Mouse (Mus musculus): ENCODE data around the gene Slc13a5. TPM values are rescaled to one million over a fixed set of nuclear protein-coding genes. Genes with fewer than 3 reads are reported as not detected.
A peak's percentile ranks its signal among the peaks of the same experiment; 100 is the strongest.

Gene Slc13a5
- polyA plus RNA-seq, 1 experiment: not detected

DNA sequence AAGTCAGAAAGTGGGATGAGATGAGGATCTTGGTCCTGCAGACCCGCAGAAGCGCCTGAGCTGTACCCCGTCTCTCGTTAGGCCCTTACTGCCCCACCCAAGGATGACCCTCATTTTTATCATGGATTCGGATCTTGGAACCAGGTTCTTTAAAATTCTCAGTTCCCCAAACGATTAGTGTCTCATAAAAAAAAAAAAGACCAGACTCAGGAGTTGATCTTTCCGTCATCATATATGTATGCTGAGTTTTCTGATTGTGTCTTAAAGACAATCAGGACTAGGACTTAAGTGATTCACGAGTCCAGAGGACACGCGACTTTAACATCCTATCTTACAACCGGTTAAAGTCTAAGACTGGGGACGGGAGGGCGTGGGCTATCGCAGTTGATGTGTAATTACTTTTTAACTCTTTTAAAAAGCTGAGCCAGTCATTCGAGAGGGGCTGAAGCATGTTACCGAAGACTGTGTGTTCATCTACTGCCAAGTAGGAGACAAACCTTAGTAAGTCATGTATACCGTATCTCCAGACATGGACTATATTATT is 59.1 kb downstream of the Slc13a5 start:
- H3K4me3 ChIP-seq (replicated peaks): peak overlapping the region; percentile 96
- H3K9me3 ChIP-seq: no peaks in the 10 kb centered on the region
- no peaks in the 10 kb centered on the region for H3K27me3 ChIP-seq (replicated peaks)
- no peak for TF ChIP-seq FLI1 (IDR thresholded peaks at IDR 0.05; ENCODE audit: low read length)
- no peak for TF ChIP-seq GATA1 (IDR thresholded peaks at IDR 0.05; ENCODE audit: borderline replicate concordance, low read length)
- H3K36me3 ChIP-seq (replicated peaks; ENCODE audit: low read length): peaks cover 41% of the 10 kb centered on the region
- peaks cover 40% of the 10 kb centered on the region for H3K4me1 ChIP-seq

DNA sequence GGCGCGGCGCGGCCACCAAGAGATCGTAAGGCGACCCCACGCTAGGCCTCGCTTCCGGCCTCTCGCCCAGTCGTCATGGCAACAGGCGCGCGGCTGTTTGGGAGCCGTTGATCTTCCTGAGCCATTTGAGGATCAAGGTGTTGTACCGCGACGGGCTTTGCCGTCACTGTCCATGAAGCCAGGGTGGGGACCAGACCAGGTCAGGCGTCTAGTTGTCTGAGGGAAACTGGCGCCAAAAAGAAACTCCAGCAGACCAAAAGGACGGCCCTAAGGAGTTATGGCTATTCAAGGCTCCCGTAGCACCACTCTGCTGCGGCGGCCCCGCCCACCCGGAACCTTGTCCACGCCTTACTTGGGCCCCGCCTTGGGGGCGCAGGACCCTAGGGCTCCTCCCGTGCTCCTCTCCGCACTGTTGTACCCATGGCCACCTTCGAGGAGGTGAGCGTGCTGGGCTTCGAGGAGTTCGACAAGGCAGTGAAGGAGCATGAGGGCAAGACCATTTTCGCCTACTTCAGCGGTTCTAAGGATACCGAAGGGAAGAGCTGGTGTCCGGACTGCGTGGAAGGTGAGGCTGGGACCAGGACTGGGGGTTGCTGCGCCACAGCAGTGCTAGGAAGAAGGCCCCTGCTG is 59.7 kb downstream of the Slc13a5 start, which contains the start of the genes 4933427D14Rik and Txndc17:
TSS of gene 4933427D14Rik (minus strand) at position 256 of the 630 bp plus-strand sequence.
TSS of gene Txndc17 (plus strand) at position 344 of the 630 bp plus-strand sequence.
- peaks cover 39% of the 10 kb centered on the region for H3K36me3 ChIP-seq (replicated peaks; ENCODE audit: low read length)
- no peak for TF ChIP-seq FLI1 (IDR thresholded peaks at IDR 0.05; ENCODE audit: low read length)
- TF ChIP-seq GATA1 (IDR thresholded peaks at IDR 0.05; ENCODE audit: borderline replicate concordance, low read length): no peak
- H3K27me3 ChIP-seq (replicated peaks): no peaks in the 10 kb centered on the region
- peaks cover 40% of the 10 kb centered on the region for H3K4me1 ChIP-seq
- peak within 1 kb of the TSS; percentile 96 for H3K4me3 ChIP-seq (replicated peaks)
- no peaks in the 10 kb centered on the region for H3K9me3 ChIP-seq

GRCm38 (mm10) chr11:72206341-72207203 is 60.5 kb downstream of the Slc13a5 start, which contains the start of gene Gm43951:
Gene Gm43951 (minus strand): TSS chr11:72206840.
- peak within 1 kb of the TSS; percentile 96 for H3K4me3 ChIP-seq (replicated peaks)
- H3K9me3 ChIP-seq: no peaks in the 10 kb centered on the region
- H3K4me1 ChIP-seq: peaks cover 40% of the 10 kb centered on the region
- TF ChIP-seq FLI1 (IDR thresholded peaks at IDR 0.05; ENCODE audit: low read length) (no peak), GATA1 (IDR thresholded peaks at IDR 0.05; ENCODE audit: borderline replicate concordance, low read length) (no peak)
- peaks cover 39% of the 10 kb centered on the region for H3K36me3 ChIP-seq (replicated peaks; ENCODE audit: low read length)
- no peaks in the 10 kb centered on the region for H3K27me3 ChIP-seq (replicated peaks)

GRCm38 (mm10) chr11:72205256-72205655 is 61.8 kb downstream of the Slc13a5 start:
- TF ChIP-seq GATA1 (IDR thresholded peaks at IDR 0.05; ENCODE audit: borderline replicate concordance, low read length) (no peak), FLI1 (IDR thresholded peaks at IDR 0.05; ENCODE audit: low read length) (no peak)

DNA sequence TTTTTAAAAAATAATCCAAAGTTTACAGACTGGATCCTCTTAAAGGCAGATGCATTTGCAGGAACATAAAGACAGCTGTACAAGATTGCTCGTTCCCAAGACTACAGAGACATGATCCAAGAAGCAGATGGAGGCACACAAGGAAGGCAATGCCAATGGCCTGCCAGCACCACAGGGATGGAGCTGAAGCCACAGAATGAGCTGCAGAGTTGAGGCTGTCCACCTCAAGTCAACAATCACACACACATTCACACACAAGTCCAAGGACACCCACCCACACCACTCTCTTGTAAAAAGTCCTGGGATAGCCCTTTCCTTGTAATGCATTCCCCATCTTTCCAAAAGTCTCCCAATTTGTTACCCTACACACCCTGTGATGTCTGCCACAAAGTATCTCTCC is 63.6 kb downstream of the Slc13a5 start:
- Histone ChIP-seq H3K36me3 (replicated peaks; ENCODE audit: low read length) (peaks cover 33% of the 10 kb centered on the region), H3K4me3 (replicated peaks) (no peak overlapping the region), H3K9me3 (no peaks in the 10 kb centered on the region), H3K4me1 (peaks cover 40% of the 10 kb centered on the region), H3K27me3 (replicated peaks) (no peaks in the 10 kb centered on the region)
- TF ChIP-seq GATA1 (IDR thresholded peaks at IDR 0.05; ENCODE audit: borderline replicate concordance, low read length) (no peak), FLI1 (IDR thresholded peaks at IDR 0.05; ENCODE audit: low read length) (no peak)

More at GRCm38 (mm10) chr11:72205256-72205655, 61.8 kb downstream of the Slc13a5 start:
- peak overlapping the region; percentile 96 for H3K4me3 ChIP-seq (replicated peaks)
- H3K9me3 ChIP-seq: no peaks in the 10 kb centered on the region
- peaks cover 35% of the 10 kb centered on the region for H3K36me3 ChIP-seq (replicated peaks; ENCODE audit: low read length)
- H3K4me1 ChIP-seq: peaks cover 40% of the 10 kb centered on the region
- H3K27me3 ChIP-seq (replicated peaks): no peaks in the 10 kb centered on the region

- Histone ChIP-seq H3K27me3 (replicated peaks) (no peaks in the 10 kb centered on the region), H3K4me1 (peaks cover 7% of the 10 kb centered on the region), H3K36me3 (replicated peaks; ENCODE audit: low read length) (peaks cover 57% of the 10 kb centered on the region), H3K9me3 (no peaks in the 10 kb centered on the region), H3K4me3 (replicated peaks) (no peak overlapping the region)
- TF ChIP-seq FLI1 (IDR thresholded peaks at IDR 0.05; ENCODE audit: low read length) (no peak), GATA1 (IDR thresholded peaks at IDR 0.05; ENCODE audit: borderline replicate concordance, low read length) (no peak)
These were observed 70.5 kb downstream of the Slc13a5 start for GRCm38 (mm10) chr11:72196506-72196905.

GRCm38 (mm10) chr11:72194259-72194658 is 72.8 kb downstream of the Slc13a5 start:
- H3K36me3 ChIP-seq (replicated peaks; ENCODE audit: low read length): peaks cover 66% of the 10 kb centered on the region
- no peaks in the 10 kb centered on the region for H3K27me3 ChIP-seq (replicated peaks)
- H3K9me3 ChIP-seq: no peaks in the 10 kb centered on the region
- H3K4me1 ChIP-seq: peaks cover 7% of the 10 kb centered on the region
- TF ChIP-seq FLI1 (IDR thresholded peaks at IDR 0.05; ENCODE audit: low read length): no peak
- TF ChIP-seq GATA1 (IDR thresholded peaks at IDR 0.05; ENCODE audit: borderline replicate concordance, low read length): no peak
- no peak overlapping the region for H3K4me3 ChIP-seq (replicated peaks)

Other genes with a start within 250 kb of the Slc13a5 start
- 0.23 TPM in 1 of 2 replicates, not detected in the other for gene Aipl1, start 229.7 kb downstream of the Slc13a5 start, polyA plus RNA-seq (2012; ENCODE audit: insufficient read depth, low replicate concordance)
- 25.8 and 50.2 TPM in 2 replicates for gene Pimreg, start 225.2 kb downstream of the Slc13a5 start, polyA plus RNA-seq (2012; ENCODE audit: insufficient read depth, low replicate concordance)
- gene Pitpnm3, start 131.4 kb downstream of the Slc13a5 start, polyA plus RNA-seq (2012; ENCODE audit: insufficient read depth, low replicate concordance): 0.07 TPM in 1 of 2 replicates, not detected in the other
- not detected in 2 replicates for gene Gm43951, start 60.4 kb downstream of the Slc13a5 start, polyA plus RNA-seq (2012; ENCODE audit: insufficient read depth, low replicate concordance)
- 0.47 and 1.2 TPM in 2 replicates for gene 4933427D14Rik, start 59.8 kb downstream of the Slc13a5 start, polyA plus RNA-seq (2012; ENCODE audit: insufficient read depth, low replicate concordance)
- 8.2 and 31.1 TPM in 2 replicates for gene Txndc17, start 59.7 kb downstream of the Slc13a5 start, polyA plus RNA-seq (2012; ENCODE audit: insufficient read depth, low replicate concordance)
- 1.5 TPM in 1 of 2 replicates, not detected in the other for gene Med31, start 51.6 kb downstream of the Slc13a5 start, polyA plus RNA-seq (2012; ENCODE audit: insufficient read depth, low replicate concordance)
- 0.53 and 5.9 TPM in 2 replicates for gene Xaf1, start 34.4 kb upstream of the Slc13a5 start, polyA plus RNA-seq (2012; ENCODE audit: insufficient read depth, low replicate concordance)
- gene Fbxo39, start 47.2 kb upstream of the Slc13a5 start, polyA plus RNA-seq (2012; ENCODE audit: insufficient read depth, low replicate concordance): not detected in 2 replicates
- gene Tekt1, start 95.2 kb upstream of the Slc13a5 start, polyA plus RNA-seq (2012; ENCODE audit: insufficient read depth, low replicate concordance): not detected in 2 replicates
- 0.75 and 2.3 TPM in 2 replicates for gene Smtnl2, start 144.5 kb upstream of the Slc13a5 start, polyA plus RNA-seq (2012; ENCODE audit: insufficient read depth, low replicate concordance)
- not detected in 2 replicates for gene Ggt6, start 168.3 kb upstream of the Slc13a5 start, polyA plus RNA-seq (2012; ENCODE audit: insufficient read depth, low replicate concordance)
- gene Mybbp1a, start 174.1 kb upstream of the Slc13a5 start, polyA plus RNA-seq (2012; ENCODE audit: insufficient read depth, low replicate concordance): 59.8 and 71.3 TPM in 2 replicates
- 63.1 and 65.1 TPM in 2 replicates for gene Spns2, start 222.7 kb upstream of the Slc13a5 start, polyA plus RNA-seq (2012; ENCODE audit: insufficient read depth, low replicate concordance)

Measured in megakaryocyte, embryonic 14.5 days (primary cell).